Mouse (Mus musculus): ENCODE results near the gene 3110082I17Rik.

DNA sequence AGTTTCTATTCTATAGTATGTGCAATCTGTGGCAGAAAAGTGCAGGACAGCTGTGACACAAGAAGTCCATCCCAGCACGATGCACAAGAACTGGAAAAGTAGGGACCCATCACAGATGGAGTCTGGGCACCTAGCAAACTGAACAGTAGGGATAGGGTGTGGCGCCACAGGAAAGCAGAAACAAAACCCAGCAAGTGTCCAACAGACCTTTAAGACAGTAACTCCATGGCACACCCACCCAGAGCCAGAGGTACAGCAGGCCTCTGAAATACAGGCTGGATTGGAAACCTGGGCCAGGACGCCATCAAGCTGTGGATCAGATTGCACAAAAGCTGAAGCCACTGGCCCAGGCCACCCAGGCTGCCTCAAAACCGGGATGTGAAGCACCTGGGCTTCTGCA is 17.4 kb downstream of the 3110082I17Rik start:
- TF ChIP-seq GATA1 (IDR thresholded peaks at IDR 0.05; ENCODE audit: borderline replicate concordance, low read length) (no peak), CTCF (IDR thresholded peaks at IDR 0.05; ENCODE audit: low read depth, low read length) (no peak), TAL1 (conservative IDR thresholded peaks at IDR 0.05; ENCODE audit: low read depth, low read length) (no peak)
